Mouse (Mus musculus) bone marrow, adult 2 months (tissue): Measurements from ENCODE around the gene Olfr1424.
"Not testable (repeated sequence)": the region's sequence is repeated elsewhere in the genome, so short reads cannot be mapped to it uniquely, and the experiment has no call there.

Source experiments
- CTCF ChIP-seq: fragments of 200-500 bp; IDR thresholded peaks from 2 replicates; pipeline ENCODE4 v1.5.1; 2011; ENCODE audit warnings: low read length, control low read depth; ENCODE audit not compliant: control insufficient read depth, insufficient read depth
- POLR2A ChIP-seq: fragments of 200-500 bp; IDR thresholded peaks from 2 replicates; pipeline ENCODE4 v1.6.1; 2011; ENCODE audit warnings: low read depth, mild to moderate bottlenecking, control low read depth, low read length, borderline replicate concordance; ENCODE audit not compliant: control insufficient read depth

DNA sequence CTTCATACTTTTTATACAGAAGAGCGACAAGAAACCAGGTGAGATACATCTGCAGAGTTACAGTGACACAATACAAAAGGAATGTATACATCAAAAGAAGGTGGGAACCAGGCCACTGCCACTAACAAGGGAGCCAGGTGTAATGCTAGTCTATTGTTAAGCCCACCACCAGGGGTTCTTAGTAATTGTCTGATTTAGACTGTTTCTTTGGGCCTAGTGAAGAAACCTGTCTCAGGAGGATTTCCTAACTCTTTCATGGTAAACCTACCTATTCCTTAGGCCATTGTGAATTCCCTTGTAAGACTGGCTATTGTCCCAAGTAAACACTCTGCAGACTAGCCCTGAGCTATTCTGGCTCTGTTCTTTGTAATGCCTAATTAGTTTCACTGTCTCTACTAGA lies 7.1 kb upstream of the Olfr1424 start:
- TF ChIP-seq POLR2A, CTCF: not testable (repeated sequence)
